Mouse (Mus musculus): ENCODE measurements around the gene Prkcz. TPM values are rescaled to one million over a fixed set of nuclear protein-coding genes. Genes with fewer than 3 reads are reported as not detected.
A peak's percentile ranks its signal among the peaks of the same experiment; 100 is the strongest.

Prkcz gene
- total RNA-seq, 2 experiments from 2014 or later: 0.87 to 1.2 TPM

GRCm38 (mm10) chr4:155320281-155321244 lies 40.6 kb downstream of the Prkcz start:
- DNase-seq: peak in 1 of 2 experiments; percentile 13
- intact Hi-C loops (cut with DNase I): loop anchor here (5.0 kb wide), 1 partner anchor 87 kb away; the partner anchor contains the start of gene Cfap74

GRCm38 (mm10) chr4:155318266-155318665 lies 42.9 kb downstream of the Prkcz start:
- DNase-seq: no peak
- intact Hi-C loops (cut with DNase I): no loop called here

GRCm38 (mm10) chr4:155315031-155315430 lies 46.1 kb downstream of the Prkcz start:
- DNase-seq: no peak
- intact Hi-C loops (cut with DNase I): no loop called here

GRCm38 (mm10) chr4:155308679-155309078 lies 52.5 kb downstream of the Prkcz start:
- DNase-seq: no peak
- intact Hi-C loops (cut with DNase I): loop anchor here (2.0 to 5.0 kb wide), 3 partner anchors 40 to 214 kb away; no protein-coding TSS in a partner anchor

- intact Hi-C loops (cut with DNase I): loop anchor here (2.0 to 5.0 kb wide), 3 partner anchors 39 to 213 kb away; no protein-coding TSS in a partner anchor
- peak; percentile 70 to 83 for DNase-seq
These were observed 53.1 kb downstream of the Prkcz start for GRCm38 (mm10) chr4:155308068-155308467.

- intact Hi-C loops (cut with DNase I): loop anchor here (5.0 kb wide), 1 partner anchor 55 kb away; no protein-coding TSS in a partner anchor
- no peak for DNase-seq
These were observed 53.6 kb downstream of the Prkcz start for GRCm38 (mm10) chr4:155307591-155307990.

GRCm38 (mm10) chr4:155306356-155307242 lies 54.6 kb downstream of the Prkcz start:
- DNase-seq: no peak
- intact Hi-C loops (cut with DNase I): loop anchor here (5.0 kb wide), 1 partner anchor 54 kb away; no protein-coding TSS in a partner anchor

- intact Hi-C loops (cut with DNase I): loop anchor here (5.0 kb wide), 1 partner anchor 53 kb away; no protein-coding TSS in a partner anchor
- DNase-seq: no peak
These were observed 55.6 kb downstream of the Prkcz start for GRCm38 (mm10) chr4:155305531-155306031.

- intact Hi-C loops (cut with DNase I): loop anchor here (5.0 kb wide), 1 partner anchor 52 kb away; no protein-coding TSS in a partner anchor
- DNase-seq: no peak
These were observed 56.6 kb downstream of the Prkcz start for GRCm38 (mm10) chr4:155304508-155305096.

GRCm38 (mm10) chr4:155301965-155302364 lies 59.2 kb downstream of the Prkcz start:
- DNase-seq: no peak
- intact Hi-C loops (cut with DNase I): no loop called here

GRCm38 (mm10) chr4:155301098-155301447 lies 60.1 kb downstream of the Prkcz start:
- no peak for DNase-seq

GRCm38 (mm10) chr4:155300421-155301097 lies 60.6 kb downstream of the Prkcz start:
- intact Hi-C loops (cut with DNase I): no loop called here
- DNase-seq: no peak

More at GRCm38 (mm10) chr4:155301098-155301447, 60.1 kb downstream of the Prkcz start:
- intact Hi-C loops (cut with DNase I): no loop called here

GRCm38 (mm10) chr4:155298826-155299225 lies 62.3 kb downstream of the Prkcz start:
- no peak for DNase-seq
- intact Hi-C loops (cut with DNase I): no loop called here

GRCm38 (mm10) chr4:155297057-155297456 lies 64.1 kb downstream of the Prkcz start:
- no peak for DNase-seq

GRCm38 (mm10) chr4:155295996-155296395 lies 65.2 kb downstream of the Prkcz start:
- intact Hi-C loops (cut with DNase I): no loop called here
- no peak for DNase-seq

More at GRCm38 (mm10) chr4:155297057-155297456, 64.1 kb downstream of the Prkcz start:
- intact Hi-C loops (cut with DNase I): no loop called here

- DNase-seq: no peak
- intact Hi-C loops (cut with DNase I): no loop called here
These were observed 66.1 kb downstream of the Prkcz start for GRCm38 (mm10) chr4:155295026-155295590.

GRCm38 (mm10) chr4:155294381-155294780 lies 66.8 kb downstream of the Prkcz start:
- intact Hi-C loops (cut with DNase I): no loop called here
- DNase-seq: no peak

GRCm38 (mm10) chr4:155292863-155293262 lies 68.3 kb downstream of the Prkcz start:
- intact Hi-C loops (cut with DNase I): no loop called here
- DNase-seq: no peak

GRCm38 (mm10) chr4:155290045-155290444 lies 71.1 kb downstream of the Prkcz start:
- DNase-seq: no peak
- intact Hi-C loops (cut with DNase I): no loop called here
